Mouse (Mus musculus) E14TG2a.4 (cell line): ENCODE measurements around the gene E2f4.

Experiments used
- CTCF ChIP-seq: conservative IDR thresholded peaks from 2 replicates; pipeline ENCODE4 v1.5.1; 2014; ENCODE audit warnings: low read length
- NANOG ChIP-seq: IDR thresholded peaks from 2 replicates; pipeline ENCODE4 v1.6.1; 2014; ENCODE audit warnings: borderline replicate concordance, low read length, mixed read lengths

- TF ChIP-seq CTCF: 0 out of 2 replicates have a peak, but pooled peaks have one; percentile 1
- TF ChIP-seq NANOG: no peak
Observed at GRCm38 (mm10) chr8:105260371-105261099, 36.9 kb upstream of the E2f4 start.
